ENCODE assay signal across 25 mouse cellular contexts in genomic region chr8:120623608-120624007, GRCm38 (mm10). TPM values are rescaled to one million over a fixed set of nuclear protein-coding genes. Genes with fewer than 3 reads are reported as not detected.
DNase-seq lines count a peak whose midpoint lies in the region; ATAC-seq and TF ChIP-seq lines count a peak whose summit lies in the region.
"Had no signal": no experiment of that assay in that cellular context is flagged by ENCODE, and none has a peak within 500 bp of the region (broad histone marks: within the 10 kb centered on the region; RNA-seq: fewer than 3 reads in every experiment).

No protein-coding gene starts in this region.

- TF ChIP-seq EP300 in liver, postnatal 0 days (IDR thresholded peaks at IDR 0.05; ENCODE audit: low read depth) = no peak

- H3K4me3 ChIP-seq in heart, embryonic 10.5 days = no peak overlapping the region
- H3K4me3 ChIP-seq in liver, embryonic 11.5 days (ENCODE audit: low read depth, low read length) = no peak overlapping the region
- no peak overlapping the region for H3K4me3 ChIP-seq in liver, postnatal 0 days (ENCODE audit: low read depth, low read length)
- H3K4me3 ChIP-seq in testis, adult 2 months (ENCODE audit: control insufficient read depth, low read depth, low read length) = peak overlapping the region; percentile 25; the same call in 1 of the 2 replicates
- H3K4me3 ChIP-seq: heart, embryonic 12.5 days; hindbrain, embryonic 10.5 days had no signal

- ATAC-seq in liver, embryonic 11.5 days (replicated peaks; ENCODE audit: low FRiP score) = peak; percentile 80
- no peak for ATAC-seq in liver, postnatal 0 days
- peak; percentile 41; the same call in 1 of the 2 replicates for ATAC-seq in megakaryocyte-erythroid progenitor cell, adult 5-6 weeks (replicated peaks; ENCODE audit: low FRiP score, low TSS enrichment, poor library complexity, severe bottlenecking)
- ATAC-seq: CD4-positive, CD25-positive, alpha-beta regulatory T cell, adult 4 months; forebrain, embryonic 14.5 days had no signal

- no peaks in the 10 kb centered on the region for H3K9me3 ChIP-seq in heart, embryonic 10.5 days
- no peaks in the 10 kb centered on the region for H3K9me3 ChIP-seq in liver, embryonic 11.5 days (ENCODE audit: control insufficient read depth, low read length)
- no peaks in the 10 kb centered on the region for H3K9me3 ChIP-seq in liver, postnatal 0 days (ENCODE audit: low read length)
- H3K9me3 ChIP-seq: heart, embryonic 12.5 days; hindbrain, embryonic 10.5 days had no signal

- WGBS in heart, embryonic 10.5 days = 29% methylated on average over 2 of the region's 2 CpGs
- WGBS in liver, embryonic 11.5 days = 43% methylated on average over 2 of the region's 2 CpGs
- WGBS in liver, postnatal 0 days (ENCODE audit: insufficient replicate concordance) = 65% methylated on average over 2 of the region's 2 CpGs

- peak overlapping the region; percentile 44 for H3K27ac ChIP-seq in heart, embryonic 10.5 days
- 0 out of 2 replicates have a peak overlapping the region, but pooled peaks have one; percentile 43 for H3K27ac ChIP-seq in liver, embryonic 11.5 days (ENCODE audit: low read depth, low read length)
- no peak overlapping the region for H3K27ac ChIP-seq in liver, postnatal 0 days (ENCODE audit: low read depth)
- no peak overlapping the region for H3K27ac ChIP-seq in testis, adult 2 months (ENCODE audit: control insufficient read depth, insufficient read depth, low read depth, low read length)
- H3K27ac ChIP-seq: hindbrain, embryonic 10.5 days; hindbrain, embryonic 14.5 days had no signal

- H3K4me2 ChIP-seq in liver, embryonic 11.5 days = no peak overlapping the region; the same call in 1 of the 2 replicates
- H3K4me2 ChIP-seq in liver, postnatal 0 days (ENCODE audit: low read depth, low read length) = no peak overlapping the region
- H3K4me2 ChIP-seq: heart, embryonic 12.5 days; hindbrain, embryonic 14.5 days had no signal

- H3K36me3 ChIP-seq in heart, embryonic 10.5 days = no peaks in the 10 kb centered on the region
- no peaks in the 10 kb centered on the region for H3K36me3 ChIP-seq in liver, embryonic 11.5 days (ENCODE audit: control insufficient read depth, insufficient read depth, low read length)
- H3K36me3 ChIP-seq in liver, postnatal 0 days (replicated peaks; ENCODE audit: insufficient read depth, low read length) = no peaks in the 10 kb centered on the region
- H3K36me3 ChIP-seq in testis, adult 2 months (ENCODE audit: control insufficient read depth, insufficient read depth, low read length) = no peaks in the 10 kb centered on the region
- H3K36me3 ChIP-seq: G1E; heart, embryonic 12.5 days; hindbrain, embryonic 10.5 days had no signal

- no peak for DNase-seq in heart, embryonic 10.5 days (ENCODE audit: low spot score)
- no peak for DNase-seq in heart, adult 8-10 months (ENCODE audit: low spot score)
- no peak for DNase-seq in liver, embryonic 11.5 days (ENCODE audit: low spot score)
- no peak for DNase-seq in liver, postnatal 0 days
- DNase-seq in testis, postnatal 10 days (ENCODE audit: low spot score) = no peak
- no peak for DNase-seq in spleen, adult 18-20 months
- DNase-seq: adrenal gland, adult 8-10 months; adrenal gland, postnatal 36 days; B cell, adult 2 months; cerebellum, adult 11 months; cerebellum, adult 8-10 months; cerebellum, postnatal 14 days; gastrocnemius, postnatal 10 days; heart, adult 18-20 months had no signal

- 0 out of 2 replicates have a peak, but pooled peaks cover 6% of the 10 kb centered on the region for H3K27me3 ChIP-seq in heart, embryonic 10.5 days (ENCODE audit: insufficient read depth, poor library complexity, severe bottlenecking)
- no peaks in the 10 kb centered on the region for H3K27me3 ChIP-seq in liver, embryonic 11.5 days (replicated peaks; ENCODE audit: control insufficient read depth, insufficient read depth, low read length)
- H3K27me3 ChIP-seq in liver, postnatal 0 days (ENCODE audit: insufficient read depth, low read length) = no peaks in the 10 kb centered on the region
- H3K27me3 ChIP-seq in testis, adult 2 months (ENCODE audit: control insufficient read depth, insufficient read depth, low read length) = no peaks in the 10 kb centered on the region
- H3K27me3 ChIP-seq: heart, embryonic 12.5 days had no signal

- no peak for TF ChIP-seq CTCF in liver, postnatal 0 days (IDR thresholded peaks at IDR 0.05; ENCODE audit: low read depth)
- TF ChIP-seq CTCF in testis, adult 2 months (IDR thresholded peaks at IDR 0.05; ENCODE audit: control insufficient read depth, insufficient read depth, insufficient replicate concordance, low read depth, low read length) = no peak

- no peak overlapping the region for H3K9ac ChIP-seq in liver, embryonic 11.5 days (ENCODE audit: low read depth, low read length)
- H3K9ac ChIP-seq in liver, postnatal 0 days (replicated peaks) = no peak overlapping the region
- H3K9ac ChIP-seq: heart, embryonic 12.5 days; hindbrain, embryonic 14.5 days had no signal

- peaks cover 60% of the 10 kb centered on the region for H3K4me1 ChIP-seq in heart, embryonic 10.5 days
- H3K4me1 ChIP-seq in liver, embryonic 11.5 days (replicated peaks; ENCODE audit: control insufficient read depth, insufficient read depth, low read length) = peaks cover 30% of the 10 kb centered on the region
- H3K4me1 ChIP-seq in liver, postnatal 0 days (ENCODE audit: insufficient read depth) = peaks cover 19% of the 10 kb centered on the region
- peaks cover 7% of the 10 kb centered on the region for H3K4me1 ChIP-seq in testis, adult 2 months (ENCODE audit: control insufficient read depth, insufficient read depth, low read length)

- no peak for TF ChIP-seq POLR2A in testis, adult 2 months (IDR thresholded peaks at IDR 0.05; ENCODE audit: control insufficient read depth, low read depth, low read length)

RNA-seq across cellular contexts. Expression of gene 1190005I06Rik, which starts 23.8 kb away (rescaled TPM):
- polyA plus RNA-seq in heart, embryonic 10.5 days (2016; fragmentation: Nextera tagmentation; extraction: Ambion mirVana) = 4.6 and 7.7 TPM in 2 replicates
- 1 to 10 TPM; 3.0 to 5.7 (median 4.3) TPM for total RNA-seq in heart, adult 8-10 months (2022)
- 1.6 and 4.1 TPM in 2 replicates for polyA plus RNA-seq in liver, embryonic 11.5 days (2014; fragmentation: Nextera tagmentation; extraction: Ambion mirVana)
- 4.8 and 5.0 TPM in 2 replicates for polyA plus RNA-seq in liver, postnatal 0 days (2015; fragmentation: Nextera tagmentation; extraction: Ambion mirVana)
- 10.4 and 10.9 TPM in 2 replicates for polyA plus RNA-seq in testis, adult 2 months (2012; rRNA removed)
- total RNA-seq in megakaryocyte-erythroid progenitor cell, adult 5-6 weeks (2014; fragmentation: Nextera tagmentation) = not detected in 2 replicates
- total RNA-seq in megakaryocyte-erythroid progenitor cell, adult 5-6 weeks (2017) = not detected in 2 replicates

RNA-seq across cellular contexts. Expression of gene Gins2, which starts 34.5 kb away (rescaled TPM):
- polyA plus RNA-seq in heart, embryonic 10.5 days (2016; fragmentation: Nextera tagmentation; extraction: Ambion mirVana) = 106 and 125 TPM in 2 replicates
- 1 to 10 TPM in 3 of 4 experiments, under 1 TPM in 1; 0.98 to 1.7 (median 1.7) TPM for total RNA-seq in heart, adult 8-10 months (2022)
- 125 and 127 TPM in 2 replicates for polyA plus RNA-seq in liver, embryonic 11.5 days (2014; fragmentation: Nextera tagmentation; extraction: Ambion mirVana)
- polyA plus RNA-seq in liver, postnatal 0 days (2015; fragmentation: Nextera tagmentation; extraction: Ambion mirVana) = 18.6 and 20.3 TPM in 2 replicates
- 26.9 and 32.1 TPM in 2 replicates for polyA plus RNA-seq in testis, adult 2 months (2012; rRNA removed)
- total RNA-seq in megakaryocyte-erythroid progenitor cell, adult 5-6 weeks (2014; fragmentation: Nextera tagmentation) = 76.6 and 99.8 TPM in 2 replicates
- total RNA-seq in megakaryocyte-erythroid progenitor cell, adult 5-6 weeks (2017) = 43.8 and 62.0 TPM in 2 replicates

RNA-seq across cellular contexts. Expression of gene Gm27021, which starts 44.3 kb away (rescaled TPM):
- polyA plus RNA-seq in heart, embryonic 10.5 days (2016; fragmentation: Nextera tagmentation; extraction: Ambion mirVana) = 1.9 and 2.8 TPM in 2 replicates
- not detected for total RNA-seq in heart, adult 8-10 months (2022)
- polyA plus RNA-seq in liver, embryonic 11.5 days (2014; fragmentation: Nextera tagmentation; extraction: Ambion mirVana) = 0.69 and 2.4 TPM in 2 replicates
- 0.58 and 1.4 TPM in 2 replicates for polyA plus RNA-seq in liver, postnatal 0 days (2015; fragmentation: Nextera tagmentation; extraction: Ambion mirVana)
- 0.57 and 0.59 TPM in 2 replicates for polyA plus RNA-seq in testis, adult 2 months (2012; rRNA removed)
- total RNA-seq in megakaryocyte-erythroid progenitor cell, adult 5-6 weeks (2014; fragmentation: Nextera tagmentation) = not detected in 2 replicates
- total RNA-seq in megakaryocyte-erythroid progenitor cell, adult 5-6 weeks (2017) = not detected in 2 replicates
- total RNA-seq: G1E; gastrocnemius, postnatal 10 days; gastrocnemius, postnatal 4 days; heart, adult 18-20 months; heart, postnatal 25 days had no signal
- polyA plus RNA-seq: CD4-positive, CD25-positive, alpha-beta regulatory T cell, adult 4 months; heart, embryonic 12.5 days; heart, embryonic 16.5 days had no signal

RNA-seq across cellular contexts. Expression of gene Cox4i1, which starts 44.4 kb away (rescaled TPM):
- 1,295 and 1,617 TPM in 2 replicates for polyA plus RNA-seq in heart, embryonic 10.5 days (2016; fragmentation: Nextera tagmentation; extraction: Ambion mirVana)
- 1,000 to 10,000 TPM; 4,385 to 5,037 (median 4,791) TPM for total RNA-seq in heart, adult 8-10 months (2022)
- 1,052 and 1,118 TPM in 2 replicates for polyA plus RNA-seq in liver, embryonic 11.5 days (2014; fragmentation: Nextera tagmentation; extraction: Ambion mirVana)
- polyA plus RNA-seq in liver, postnatal 0 days (2015; fragmentation: Nextera tagmentation; extraction: Ambion mirVana) = 1,191 and 1,240 TPM in 2 replicates
- polyA plus RNA-seq in testis, adult 2 months (2012; rRNA removed) = 803 and 957 TPM in 2 replicates
- total RNA-seq in megakaryocyte-erythroid progenitor cell, adult 5-6 weeks (2014; fragmentation: Nextera tagmentation) = 1,045 and 1,237 TPM in 2 replicates
- total RNA-seq in megakaryocyte-erythroid progenitor cell, adult 5-6 weeks (2017) = 386 and 612 TPM in 2 replicates

RNA-seq across cellular contexts. Expression of gene Emc8, which starts 44.8 kb away (rescaled TPM):
- polyA plus RNA-seq in heart, embryonic 10.5 days (2016; fragmentation: Nextera tagmentation; extraction: Ambion mirVana) = 249 and 314 TPM in 2 replicates
- 10 to 100 TPM; 44.3 to 57.6 (median 46.7) TPM for total RNA-seq in heart, adult 8-10 months (2022)
- polyA plus RNA-seq in liver, embryonic 11.5 days (2014; fragmentation: Nextera tagmentation; extraction: Ambion mirVana) = 265 and 295 TPM in 2 replicates
- 81.1 and 83.9 TPM in 2 replicates for polyA plus RNA-seq in liver, postnatal 0 days (2015; fragmentation: Nextera tagmentation; extraction: Ambion mirVana)
- polyA plus RNA-seq in testis, adult 2 months (2012; rRNA removed) = 29.4 and 38.1 TPM in 2 replicates
- 32.8 and 36.5 TPM in 2 replicates for total RNA-seq in megakaryocyte-erythroid progenitor cell, adult 5-6 weeks (2014; fragmentation: Nextera tagmentation)
- 69.8 and 87.1 TPM in 2 replicates for total RNA-seq in megakaryocyte-erythroid progenitor cell, adult 5-6 weeks (2017)

Comparison
In these comparisons a context has a peak if more than half of its experiments do, and no peak if none do; other contexts are left out.
1. H3K27ac ChIP-seq: peak in heart, embryonic 10.5 days (single experiment) and liver, embryonic 11.5 days (single experiment); none in liver, postnatal 0 days (single experiment) and testis, adult 2 months (single experiment).